Mouse (Mus musculus) layer of hippocampus, adult 8-10 months (tissue): ENCODE data around the gene Cnnm2. TPM values are rescaled to one million over a fixed set of nuclear protein-coding genes. Genes with fewer than 3 reads are reported as not detected.
A peak's percentile ranks its signal among the peaks of the same experiment; 100 is the strongest.
"Not testable (repeated sequence)": the region's sequence is repeated elsewhere in the genome, so short reads cannot be mapped to it uniquely, and the experiment has no call there.

Source experiments
- DNase-seq, 2 experiments: peaks; one replicate each; pipeline ENCODE4 v3.0.0; 2022; ENCODE audit warnings: low spot score in 2 of 2
- total RNA-seq, 4 experiments: library from RNA; stranded (reverse); gene quantifications; 2 replicates each; pipeline ENCODE4 v1.2.4; 2022

Cnnm2 gene
- 10 to 100 TPM; 35.6 to 43.6 (median 39.9) TPM for total RNA-seq

DNA sequence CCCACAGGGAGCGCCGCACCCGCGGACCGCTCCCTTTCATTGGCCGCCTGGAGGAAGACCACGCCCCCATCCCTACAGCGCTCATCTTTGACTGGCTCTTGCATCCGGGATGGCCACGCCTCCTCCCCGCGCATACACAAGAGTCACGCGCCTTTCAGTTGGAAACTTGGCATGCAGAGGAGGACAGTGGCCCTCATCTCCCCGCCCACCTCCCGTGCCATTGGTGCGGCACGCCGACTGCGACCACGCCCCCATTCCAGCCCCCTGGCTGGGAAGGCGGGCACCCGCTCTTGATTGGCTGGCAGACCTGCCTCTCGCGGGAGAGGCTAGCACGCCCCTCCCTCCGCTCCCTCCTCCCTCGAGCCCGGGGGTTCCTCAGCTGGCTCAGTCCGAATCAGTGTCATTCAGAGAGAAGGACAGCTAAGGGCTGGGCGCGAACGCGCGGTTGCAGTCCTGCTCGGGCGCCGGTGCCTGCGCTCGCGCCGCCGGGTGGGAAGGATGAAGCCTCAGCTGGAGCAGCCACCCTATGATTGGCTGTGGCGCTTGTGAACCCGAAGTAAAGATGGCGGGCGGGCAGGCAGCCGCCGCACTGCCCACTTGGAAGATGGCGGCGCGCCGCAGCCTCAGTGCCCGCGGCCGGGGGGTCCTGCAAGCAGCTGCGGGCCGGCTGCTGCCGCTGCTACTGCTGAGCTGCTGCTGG lies at the start of gene Cnnm2:
Gene Cnnm2, plus strand, starts transcription at position 350 of the 700 bp plus-strand sequence.
- DNase-seq = peak; percentile 100

GRCm38 (mm10) chr19:46714234-46714633 lies 47.2 kb upstream of the Cnnm2 start:
- no peak for DNase-seq

- no peak for DNase-seq
These were observed 46.4 kb upstream of the Cnnm2 start for GRCm38 (mm10) chr19:46715016-46715415.

DNA sequence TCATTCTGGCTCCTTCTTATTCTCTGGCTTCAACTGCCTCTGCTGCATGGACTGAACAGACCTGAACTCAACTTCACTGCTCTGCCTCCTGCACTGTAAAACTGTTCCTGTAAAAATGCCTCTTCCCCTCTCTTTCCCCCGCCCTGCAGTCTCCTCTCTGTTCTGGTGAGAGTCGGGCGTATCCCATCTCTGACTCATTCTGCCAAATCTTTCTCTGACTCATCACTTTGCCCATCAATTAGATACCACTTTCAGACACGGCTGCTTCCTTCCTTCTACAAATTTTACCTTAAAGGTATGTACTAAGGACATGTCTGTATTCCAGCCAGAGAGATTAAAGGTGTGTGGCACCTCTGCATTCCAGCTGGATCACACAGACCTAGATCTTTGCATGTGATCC lies 43.2 kb upstream of the Cnnm2 start:
- no peak for DNase-seq

DNA sequence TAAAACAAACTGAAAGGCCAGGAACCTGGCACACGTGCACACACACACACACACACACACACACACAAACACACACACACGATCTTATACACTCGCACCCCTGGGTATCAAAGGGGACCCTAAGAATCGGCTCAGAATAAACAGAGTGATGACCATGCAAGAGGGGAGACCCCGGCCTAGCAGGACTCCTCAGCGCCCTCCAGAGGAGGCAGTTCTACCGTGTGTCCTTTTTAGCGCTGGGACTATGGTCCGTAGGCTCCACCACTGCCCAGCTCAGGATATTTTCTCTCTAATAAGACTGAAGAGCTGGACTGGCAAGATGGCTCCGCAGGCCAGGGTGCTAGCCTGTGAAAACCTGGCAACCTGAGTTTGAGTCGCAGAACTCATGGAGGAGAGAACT lies 37.0 kb upstream of the Cnnm2 start:
- DNase-seq = no peak

- DNase-seq = no peak
These were observed 35.3 kb upstream of the Cnnm2 start for GRCm38 (mm10) chr19:46726142-46726541.

DNA sequence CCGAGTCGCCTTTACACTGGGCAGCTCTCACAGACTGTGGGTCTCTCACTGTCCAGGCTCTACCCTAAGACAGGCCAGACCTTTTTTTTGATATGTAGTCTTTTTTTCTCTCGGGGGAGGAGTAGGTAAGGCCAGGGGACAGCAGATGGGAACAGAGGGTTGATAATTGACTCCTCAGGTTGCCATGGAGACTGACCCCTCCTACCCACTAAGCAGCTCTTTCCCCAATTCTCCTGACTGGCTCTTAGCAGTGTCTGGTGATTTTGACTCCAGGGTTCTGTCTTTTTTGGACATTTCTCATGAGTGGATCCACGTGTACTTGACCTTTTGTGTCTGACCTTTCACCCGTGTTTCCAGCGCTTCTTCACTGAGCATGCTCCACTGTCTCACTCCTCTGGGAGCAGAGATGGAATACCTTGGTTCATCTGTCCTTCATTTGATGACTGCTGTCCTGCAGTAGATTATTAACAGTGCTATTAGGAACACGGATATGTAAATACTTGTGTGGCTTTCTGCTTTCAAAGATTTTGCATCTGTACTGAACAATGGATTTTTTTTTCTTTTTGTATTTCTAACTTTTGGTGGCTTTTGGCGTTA lies 34.2 kb upstream of the Cnnm2 start:
- peak; percentile 17 to 22 for DNase-seq

DNA sequence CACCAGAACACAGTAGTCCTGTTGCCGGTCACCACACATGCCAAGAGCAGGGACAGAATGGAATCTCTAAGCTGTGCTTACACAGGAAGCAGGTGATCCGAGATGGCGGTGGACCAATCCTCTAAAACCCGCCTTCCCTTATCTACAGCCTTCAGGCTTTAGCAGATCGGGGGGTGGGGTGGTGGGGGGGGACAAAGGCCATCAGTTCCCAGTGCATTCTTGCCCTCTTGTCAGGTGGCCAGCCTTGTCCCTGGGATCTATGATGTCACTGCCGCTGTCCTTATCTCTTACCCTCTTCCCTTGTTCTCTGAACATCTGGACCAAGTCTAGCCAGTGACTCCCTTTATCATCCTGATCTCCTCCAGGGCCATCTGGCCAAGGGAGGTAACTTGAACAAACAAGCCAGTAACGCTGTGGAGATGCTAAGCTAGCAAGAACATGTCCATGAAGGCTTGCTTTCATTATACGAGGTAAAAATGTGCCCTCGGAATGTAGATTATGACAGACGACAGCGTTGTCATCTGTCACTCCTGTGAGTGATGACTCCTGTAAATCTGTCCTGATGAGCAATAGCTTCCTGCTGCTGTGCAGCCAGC lies 33.4 kb upstream of the Cnnm2 start:
- no peak for DNase-seq

DNA sequence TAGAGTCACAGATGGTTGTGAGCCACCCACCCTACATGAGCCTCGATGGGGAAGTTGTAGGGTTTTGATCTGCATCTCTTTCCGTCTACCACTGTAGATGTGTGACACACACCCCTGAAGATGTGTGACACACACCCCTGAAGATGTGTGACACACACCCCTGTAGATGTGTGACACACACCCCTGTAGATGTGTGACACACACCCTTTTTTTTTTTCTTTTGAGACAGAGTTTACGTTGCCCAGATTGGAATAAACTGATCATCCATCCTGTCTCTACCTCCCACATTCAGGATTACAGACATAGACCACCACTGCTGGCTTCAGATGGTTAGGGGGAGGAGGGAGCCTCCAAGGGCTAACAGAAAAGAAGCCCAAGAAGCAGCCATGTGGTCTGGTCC lies 32.5 kb upstream of the Cnnm2 start:
- DNase-seq = no peak

GRCm38 (mm10) chr19:46731351-46731750 lies 30.0 kb upstream of the Cnnm2 start:
- no peak for DNase-seq

DNA sequence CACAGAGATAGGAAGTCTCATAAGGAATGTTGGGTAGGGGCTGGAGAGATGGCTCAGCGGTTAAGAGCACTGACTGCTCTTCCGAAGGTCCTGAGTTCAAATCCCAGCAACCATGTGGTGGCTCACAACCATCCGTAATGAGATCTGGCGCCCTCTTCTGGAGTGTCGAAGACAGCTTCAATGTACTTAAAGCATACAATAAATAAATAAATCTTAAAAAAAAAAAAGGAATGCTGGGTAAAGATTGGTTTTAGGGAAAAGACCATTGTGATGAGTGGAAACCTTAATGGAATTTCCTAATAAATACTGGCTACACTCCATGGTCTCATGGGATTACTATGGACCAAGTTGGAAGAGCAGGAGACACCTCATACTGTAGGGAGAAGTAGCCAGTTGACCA lies 28.7 kb upstream of the Cnnm2 start:
- DNase-seq = not testable (repeated sequence)

GRCm38 (mm10) chr19:46733626-46734025 lies 27.8 kb upstream of the Cnnm2 start:
- no peak for DNase-seq

GRCm38 (mm10) chr19:46735241-46735640 lies 26.2 kb upstream of the Cnnm2 start:
- DNase-seq = no peak

- no peak for DNase-seq
These were observed 24.3 kb upstream of the Cnnm2 start for GRCm38 (mm10) chr19:46737106-46737505.

DNA sequence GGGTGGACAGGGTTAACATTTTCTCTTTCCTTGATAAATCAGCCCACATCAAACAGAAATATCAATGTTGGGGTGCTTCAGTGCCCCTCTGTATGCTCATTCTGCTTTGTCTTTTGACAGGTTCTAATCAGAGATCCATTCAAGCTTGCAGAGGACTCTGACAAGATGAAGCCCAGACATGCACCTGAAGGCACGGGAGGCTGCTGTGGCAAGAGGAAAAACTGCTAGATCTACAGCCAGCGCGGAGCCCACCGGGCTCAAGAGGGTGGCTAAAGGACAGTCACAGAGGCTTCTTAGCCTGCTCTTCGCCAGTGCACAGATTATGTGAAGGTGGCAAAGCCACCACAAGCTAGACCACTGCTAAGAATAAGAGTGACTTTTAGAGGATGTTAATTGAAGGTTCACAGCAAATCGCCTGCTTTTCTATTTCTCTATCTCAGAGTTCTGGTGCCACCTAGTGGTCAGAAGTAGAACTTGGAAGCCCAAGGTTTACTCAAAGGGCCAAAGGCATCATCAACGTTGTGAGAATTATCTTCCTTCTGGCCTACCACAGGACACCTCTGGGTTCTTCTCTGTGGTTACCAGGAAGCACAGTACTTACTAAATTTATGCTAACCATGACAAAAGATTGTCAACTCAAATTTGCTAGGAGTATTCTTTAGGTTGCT lies 20.9 kb upstream of the Cnnm2 start:
- DNase-seq = peak; percentile 50 to 74

- no peak for DNase-seq
These were observed 19.8 kb upstream of the Cnnm2 start for GRCm38 (mm10) chr19:46741574-46741973.

- no peak for DNase-seq
These were observed 16.7 kb upstream of the Cnnm2 start for GRCm38 (mm10) chr19:46744681-46745080.

DNA sequence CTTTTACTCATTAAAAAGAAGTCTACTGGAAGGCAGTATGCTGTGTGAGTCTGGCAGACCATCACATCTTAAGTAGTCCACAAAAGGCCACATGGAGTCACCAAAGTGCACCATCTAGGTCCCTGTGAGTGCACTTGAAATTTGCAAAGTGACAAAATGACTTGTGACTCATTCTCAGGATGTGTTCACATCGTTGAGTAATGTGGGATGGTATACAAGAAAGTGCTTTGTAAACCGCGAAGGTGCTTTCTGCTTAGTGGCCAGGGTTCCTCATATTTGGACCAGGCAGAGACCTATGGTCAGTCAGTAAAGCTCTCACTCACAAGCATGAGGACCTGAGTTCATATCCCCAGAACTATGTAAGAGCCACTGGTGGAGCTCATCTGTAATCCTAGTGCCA lies 13.6 kb upstream of the Cnnm2 start:
- DNase-seq = no peak

DNA sequence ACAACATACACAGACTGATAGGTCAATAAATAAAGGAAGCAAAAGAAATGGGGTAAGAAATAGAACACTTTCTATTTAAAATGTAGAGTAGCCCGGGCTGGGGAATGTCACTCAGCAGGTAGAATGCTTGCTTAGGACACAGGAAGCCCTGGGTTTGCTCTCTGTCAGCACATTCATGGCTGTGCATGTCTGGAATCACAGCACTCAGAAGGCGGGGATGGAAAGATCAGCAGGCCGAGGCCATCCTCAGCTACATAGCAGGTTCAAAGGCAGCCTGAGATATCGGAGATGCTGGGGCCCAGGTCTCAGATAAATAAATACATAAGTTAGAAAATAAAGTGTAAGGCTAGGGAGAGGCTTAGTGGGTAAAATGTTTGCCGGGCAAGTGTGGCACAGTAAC lies 9.2 kb upstream of the Cnnm2 start:
- DNase-seq = no peak

DNA sequence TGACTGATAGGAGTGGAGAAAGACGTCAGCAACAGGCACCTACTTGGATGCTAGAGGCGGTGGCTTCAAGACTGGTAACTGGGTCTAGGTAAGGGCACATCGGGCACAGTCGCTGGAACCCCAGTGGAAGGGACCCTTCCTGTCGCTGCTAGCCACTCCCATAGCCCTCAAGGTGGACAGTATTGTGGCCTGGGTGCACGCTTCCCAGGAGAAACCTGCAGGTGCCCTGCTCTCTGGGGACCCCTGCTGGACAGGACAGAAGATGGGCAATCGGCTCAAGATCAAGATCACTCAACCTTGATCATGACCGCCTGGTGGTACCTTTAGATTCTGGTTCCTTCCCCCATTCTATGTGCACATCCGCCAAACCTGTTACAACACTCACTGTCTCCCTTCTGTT lies 6.3 kb upstream of the Cnnm2 start:
- no peak for DNase-seq

- no peak for DNase-seq
These were observed 5.2 kb upstream of the Cnnm2 start for GRCm38 (mm10) chr19:46756221-46756620.

GRCm38 (mm10) chr19:46759096-46759495 lies 2.3 kb upstream of the Cnnm2 start:
- DNase-seq = no peak
